ENCODE assay signal across 26 mouse cellular contexts in the genomic region with DNA sequence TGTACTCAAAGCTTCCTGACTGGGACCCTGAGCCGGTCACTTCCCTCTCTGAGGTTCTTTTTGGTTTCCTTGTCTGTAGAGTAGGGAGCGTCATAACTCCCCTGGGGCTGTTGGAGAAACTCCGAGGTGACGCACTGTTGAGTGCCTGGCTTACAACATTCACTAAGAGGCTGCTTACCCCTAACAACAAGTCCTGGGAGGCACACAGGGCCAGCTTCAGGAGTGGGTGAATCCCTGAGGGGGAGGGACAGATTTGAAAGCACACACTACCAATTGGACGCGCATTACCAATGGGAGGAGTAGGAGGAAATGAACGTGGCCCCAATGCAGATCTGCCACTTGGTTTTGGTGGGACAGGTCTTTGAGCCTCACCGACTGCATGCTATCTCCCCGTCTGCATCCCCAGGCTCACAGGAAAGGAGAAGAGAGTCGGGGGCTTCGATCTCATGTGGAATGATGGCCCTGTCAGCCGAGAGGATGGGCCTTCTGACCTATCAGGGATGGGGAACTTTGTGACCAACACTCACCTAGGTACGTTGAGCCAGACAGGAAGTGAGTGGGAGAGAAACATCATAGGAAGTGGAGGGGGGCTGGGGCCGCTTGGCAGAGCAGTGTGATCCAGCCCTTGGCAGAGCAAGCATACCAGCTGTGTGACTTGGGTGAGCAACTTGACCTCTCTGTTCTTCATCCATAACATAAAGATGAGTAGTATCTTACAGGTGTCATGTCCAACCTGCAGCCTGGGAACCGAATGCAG. TPM values are rescaled to one million over a fixed set of nuclear protein-coding genes. Genes with fewer than 3 reads are reported as not detected.
DNase-seq lines count a peak whose midpoint lies in the region; ATAC-seq lines count a peak whose summit lies in the region.
"Had no signal": no experiment of that assay in that cellular context is flagged by ENCODE, and none has a peak within 500 bp of the region (broad histone marks: within the 10 kb centered on the region; RNA-seq: fewer than 3 reads in every experiment).

No protein-coding gene starts in this region.

- no peak overlapping the region for H3K27ac ChIP-seq in forebrain, embryonic 12.5 days
- H3K27ac ChIP-seq: embryonic facial prominence, embryonic 10.5 days; gastrocnemius, adult 2 months; heart, embryonic 13.5 days; hindbrain, postnatal 0 days; liver, embryonic 15.5 days; stomach, postnatal 0 days had no signal

- peaks cover 11% of the 10 kb centered on the region for H3K4me1 ChIP-seq in forebrain, embryonic 12.5 days
- H3K4me1 ChIP-seq: embryonic facial prominence, embryonic 10.5 days; heart, embryonic 13.5 days; liver, embryonic 15.5 days had no signal

- intact Hi-C loops in left cerebral cortex, postnatal 25 days (cut with DNase I), result no loop called here

- H3K36me3 ChIP-seq in forebrain, embryonic 12.5 days (replicated peaks), result peaks cover 13% of the 10 kb centered on the region

- no peaks in the 10 kb centered on the region for H3K9me3 ChIP-seq in forebrain, embryonic 12.5 days
- H3K9me3 ChIP-seq: embryonic facial prominence, embryonic 10.5 days; heart, embryonic 13.5 days; liver, embryonic 15.5 days; megakaryocyte, embryonic 14.5 days had no signal

- ATAC-seq in activated CD4-positive, CD25-positive, alpha-beta regulatory T cell, adult 4 months, result peak; percentile 67
- peak; percentile 67 for ATAC-seq in megakaryocyte, adult 5-6 weeks (ENCODE audit: poor library complexity, severe bottlenecking)
- ATAC-seq in forebrain, embryonic 12.5 days (ENCODE audit: low FRiP score), result no peak
- ATAC-seq: hindbrain, postnatal 0 days; lung, postnatal 0 days; midbrain, embryonic 16.5 days had no signal

- 0 out of 2 replicates have a peak, but pooled peaks cover 3% of the 10 kb centered on the region for H3K27me3 ChIP-seq in forebrain, embryonic 12.5 days
- H3K27me3 ChIP-seq: liver, embryonic 15.5 days had no signal

- no peak overlapping the region for H3K4me2 ChIP-seq in forebrain, embryonic 12.5 days
- H3K4me2 ChIP-seq: heart, embryonic 13.5 days; liver, embryonic 15.5 days had no signal

- WGBS in forebrain, embryonic 12.5 days, result 88% methylated on average over 15 of the region's 15 CpGs

- H3K9ac ChIP-seq in forebrain, embryonic 12.5 days, result no peak overlapping the region
- H3K9ac ChIP-seq: heart, embryonic 13.5 days; liver, embryonic 15.5 days had no signal

- peak; percentile 7 to 38 for DNase-seq in B cell, adult 2 months
- peak; percentile 32 for DNase-seq in thymus, postnatal 14 days
- DNase-seq in left cerebral cortex, postnatal 25 days (ENCODE audit: low spot score in 2 of 2), result no peak
- DNase-seq in kidney, adult 18-20 months, result no peak
- DNase-seq: adrenal gland, postnatal 25 days; cerebellum, adult 11-12 months; gastrocnemius, adult 2 months; heart, adult 11 months; heart, postnatal 4 days; kidney, adult 2 months; kidney, postnatal 14 days; layer of hippocampus, adult 9-11 months; retina, postnatal 1 day had no signal

- no peak overlapping the region for H3K4me3 ChIP-seq in forebrain, embryonic 12.5 days (replicated peaks)
- H3K4me3 ChIP-seq: embryonic facial prominence, embryonic 10.5 days; gastrocnemius, adult 2 months; heart, embryonic 13.5 days; liver, embryonic 15.5 days; megakaryocyte, embryonic 14.5 days had no signal

RNA-seq across cellular contexts. Expression of gene Pdrg1, which starts 12.6 kb away (rescaled TPM):
- 100 to 1,000 TPM; 159 to 185 TPM for polyA plus RNA-seq in activated CD4-positive, CD25-positive, alpha-beta regulatory T cell, adult 4 months (2017; shearing (Covaris generic))
- total RNA-seq in megakaryocyte, adult 5-6 weeks (2015), result 34.0 and 38.6 TPM in 2 replicates
- 80.2 and 129 TPM in 2 replicates for total RNA-seq in megakaryocyte, adult 5-6 weeks (2017)
- 10 to 100 TPM; 50.7 to 51.4 TPM for total RNA-seq in left cerebral cortex, postnatal 25 days (2021)
- polyA plus RNA-seq in forebrain, embryonic 12.5 days (2016; fragmentation: Nextera tagmentation; extraction: Ambion mirVana), result 109 and 119 TPM in 2 replicates

RNA-seq across cellular contexts. Expression of gene Xkr7, which starts 29.0 kb away (rescaled TPM):
- not detected for polyA plus RNA-seq in activated CD4-positive, CD25-positive, alpha-beta regulatory T cell, adult 4 months (2017; shearing (Covaris generic))
- total RNA-seq in megakaryocyte, adult 5-6 weeks (2015), result not detected in 2 replicates
- not detected in 2 replicates for total RNA-seq in megakaryocyte, adult 5-6 weeks (2017)
- total RNA-seq in left cerebral cortex, postnatal 25 days (2021), result 1 to 10 TPM; 4.3 to 5.7 TPM
- polyA plus RNA-seq in forebrain, embryonic 12.5 days (2016; fragmentation: Nextera tagmentation; extraction: Ambion mirVana), result 0.95 and 1.2 TPM in 2 replicates
- total RNA-seq: gastrocnemius, adult 2 months; heart, postnatal 4 days had no signal
- polyA plus RNA-seq: C2C12; G1E; heart, embryonic 13.5 days; kidney, adult 2 months; liver, embryonic 15.5 days; lung, postnatal 0 days; stomach, postnatal 0 days had no signal

RNA-seq across cellular contexts. Expression of gene Ttll9, which starts 40.4 kb away (rescaled TPM):
- 1 to 10 TPM; 1.2 to 1.3 TPM for polyA plus RNA-seq in activated CD4-positive, CD25-positive, alpha-beta regulatory T cell, adult 4 months (2017; shearing (Covaris generic))
- 0.38 TPM in 1 of 2 replicates, not detected in the other for total RNA-seq in megakaryocyte, adult 5-6 weeks (2015)
- total RNA-seq in megakaryocyte, adult 5-6 weeks (2017), result 0.28 TPM in 1 of 2 replicates, not detected in the other
- 1 to 10 TPM; 1.7 to 2.6 TPM for total RNA-seq in left cerebral cortex, postnatal 25 days (2021)
- 1.2 TPM in 2 replicates for polyA plus RNA-seq in forebrain, embryonic 12.5 days (2016; fragmentation: Nextera tagmentation; extraction: Ambion mirVana)
- total RNA-seq: adrenal gland, postnatal 25 days; G1E; gastrocnemius, adult 2 months; heart, postnatal 4 days had no signal
- polyA plus RNA-seq: G1E; stomach, postnatal 0 days had no signal

RNA-seq across cellular contexts. Expression of gene Dusp15, which starts 51.2 kb away (rescaled TPM):
- not detected for polyA plus RNA-seq in activated CD4-positive, CD25-positive, alpha-beta regulatory T cell, adult 4 months (2017; shearing (Covaris generic))
- total RNA-seq in megakaryocyte, adult 5-6 weeks (2015), result not detected in 2 replicates
- not detected in 2 replicates for total RNA-seq in megakaryocyte, adult 5-6 weeks (2017)
- total RNA-seq in left cerebral cortex, postnatal 25 days (2021), result 10 to 100 TPM; 17.8 to 23.4 TPM
- 0.91 and 1.5 TPM in 2 replicates for polyA plus RNA-seq in forebrain, embryonic 12.5 days (2016; fragmentation: Nextera tagmentation; extraction: Ambion mirVana)
- polyA plus RNA-seq: G1E; liver, embryonic 15.5 days; lung, postnatal 0 days had no signal

Comparison
In these comparisons a context has a peak if more than half of its experiments do, and no peak if none do; other contexts are left out.
1. DNase-seq: peak in B cell, adult 2 months (2 of 2) and thymus, postnatal 14 days (single experiment); none in left cerebral cortex, postnatal 25 days (0 of 2) and kidney, adult 18-20 months (single experiment).
2. RNA of gene Xkr7, which starts 29.0 kb away (total RNA-seq): 4.3 to 5.7 TPM in left cerebral cortex, postnatal 25 days; not detected in megakaryocyte, adult 5-6 weeks; every median in the first group is over 4 times any median in the second.